ENCODE assay signal across 9 mouse cellular contexts in genomic region chr19:4497263-4497973, GRCm38 (mm10). TPM values are rescaled to one million over a fixed set of nuclear protein-coding genes. Genes with fewer than 3 reads are reported as not detected.
DNase-seq lines count a peak whose midpoint lies in the region; ATAC-seq and TF ChIP-seq lines count a peak whose summit lies in the region.
"Had no signal": no experiment of that assay in that cellular context is flagged by ENCODE, and none has a peak within 500 bp of the region (broad histone marks: within the 10 kb centered on the region; RNA-seq: fewer than 3 reads in every experiment).

No protein-coding gene starts in this region.

- no peak overlapping the region for H3K27ac ChIP-seq in CH12.LX (ENCODE audit: insufficient read depth, low read depth)
- H3K27ac ChIP-seq in heart, embryonic 15.5 days: no peak overlapping the region
- H3K27ac ChIP-seq in liver, postnatal 0 days (ENCODE audit: low read depth): peak overlapping the region; percentile 74
- no peak overlapping the region for H3K27ac ChIP-seq in neural tube, embryonic 14.5 days (ENCODE audit: low read depth, low read length)
- H3K27ac ChIP-seq in thymus, adult 2 months (ENCODE audit: control insufficient read depth, insufficient read depth, low read length): no peak overlapping the region

- TF ChIP-seq EP300 in CH12.LX (IDR thresholded peaks at IDR 0.05; ENCODE audit: low read length): no peak
- no peak; the same call in 1 of the 2 replicates for TF ChIP-seq EP300 in liver, postnatal 0 days (IDR thresholded peaks at IDR 0.05; ENCODE audit: low read depth)

- H3K4me1 ChIP-seq in CH12.LX (ENCODE audit: control insufficient read depth in 1 of 2, insufficient read depth in 2 of 2): peaks cover 0 to 15% of the 10 kb centered on the region in 2 experiments; a peak in 2 of 4 replicates
- peaks cover 5% of the 10 kb centered on the region for H3K4me1 ChIP-seq in heart, embryonic 15.5 days (replicated peaks)
- H3K4me1 ChIP-seq in liver, postnatal 0 days (ENCODE audit: insufficient read depth): 0 out of 2 replicates have a peak, but pooled peaks cover 9% of the 10 kb centered on the region
- 0 out of 2 replicates have a peak, but pooled peaks cover 3% of the 10 kb centered on the region for H3K4me1 ChIP-seq in neural tube, embryonic 14.5 days (ENCODE audit: control insufficient read depth, insufficient read depth, low read length)
- no peaks in the 10 kb centered on the region for H3K4me1 ChIP-seq in thymus, adult 2 months (replicated peaks; ENCODE audit: control insufficient read depth, insufficient read depth, low read length)

- H3K4me2 ChIP-seq in CH12.LX (ENCODE audit: insufficient read depth, low read depth, poor library complexity, severe bottlenecking): no peak overlapping the region
- H3K4me2 ChIP-seq in heart, embryonic 15.5 days: 0 out of 2 replicates have a peak overlapping the region, but pooled peaks have one; percentile 32
- peak overlapping the region; percentile 0; the same call in 1 of the 2 replicates for H3K4me2 ChIP-seq in liver, postnatal 0 days (ENCODE audit: low read depth, low read length)
- no peak overlapping the region for H3K4me2 ChIP-seq in neural tube, embryonic 14.5 days (ENCODE audit: low read depth, low read length)

- in situ Hi-C loops in CH12.LX (cut with MboI; ENCODE audit: low pct_ligation_motif_present, low pct_unique_long_range_greater_than_20kb, low sequenced_read_pairs): loop anchor here (5.0 to 25.0 kb wide), 4 partner anchors 127 to 490 kb away; partner anchors contain the start of genes Ctsf, Npas4 and Rce1

- no peak overlapping the region for H3K9ac ChIP-seq in CH12.LX (ENCODE audit: insufficient read depth, low read depth)
- no peak overlapping the region for H3K9ac ChIP-seq in heart, embryonic 15.5 days
- no peak overlapping the region for H3K9ac ChIP-seq in liver, postnatal 0 days (replicated peaks)
- no peak overlapping the region for H3K9ac ChIP-seq in neural tube, embryonic 14.5 days (replicated peaks; ENCODE audit: low read depth, low read length)

- TF ChIP-seq RAD21 in CH12.LX (IDR thresholded peaks at IDR 0.05; ENCODE audit: low read depth, low read length): peak; percentile 96

- 3% methylated on average over 4 of the region's 4 CpGs for WGBS in heart, embryonic 15.5 days
- 8% methylated on average over 4 of the region's 4 CpGs for WGBS in liver, postnatal 0 days (ENCODE audit: insufficient replicate concordance)
- 7% methylated on average over 4 of the region's 4 CpGs for WGBS in neural tube, embryonic 14.5 days
- 11% methylated on average over 4 of the region's 4 CpGs for WGBS in thymus, adult 2 months

- H3K79me2 ChIP-seq in CH12.LX (replicated peaks; ENCODE audit: control insufficient read depth, extremely low read depth, insufficient read depth, poor library complexity, severe bottlenecking): no peaks in the 10 kb centered on the region

- no peak overlapping the region for H3K4me3 ChIP-seq in CH12.LX (replicated peaks in 1 of 3; ENCODE audit: low read depth in 2 of 3, low read length in 2 of 3, poor library complexity in 1 of 3)
- no peak overlapping the region for H3K4me3 ChIP-seq in heart, embryonic 15.5 days
- no peak overlapping the region for H3K4me3 ChIP-seq in liver, postnatal 0 days (ENCODE audit: low read depth, low read length)
- no peak overlapping the region for H3K4me3 ChIP-seq in neural tube, embryonic 14.5 days (ENCODE audit: low read depth, low read length)
- H3K4me3 ChIP-seq in thymus, adult 2 months (ENCODE audit: control insufficient read depth, insufficient read depth, low read length): no peak overlapping the region

- peak; percentile 58 to 95 for TF ChIP-seq CTCF in CH12.LX (conservative IDR thresholded peaks at IDR 0.05 in 1 of 2, IDR thresholded peaks at IDR 0.05 in 1 of 2; ENCODE audit: low read depth in 2 of 2, low read length in 2 of 2)
- TF ChIP-seq CTCF in liver, postnatal 0 days (IDR thresholded peaks at IDR 0.05; ENCODE audit: low read depth): peak; percentile 97
- peak; percentile 71; the same call in 1 of the 2 replicates for TF ChIP-seq CTCF in thymus, adult 2 months (IDR thresholded peaks at IDR 0.05; ENCODE audit: borderline replicate concordance, control insufficient read depth, extremely low read depth, insufficient read depth, low read length, poor library complexity)

- peak; percentile 63 for ATAC-seq in erythroblast, adult 5-6 weeks (replicated peaks; ENCODE audit: low FRiP score, poor library complexity, severe bottlenecking)
- peak; percentile 33 for ATAC-seq in heart, embryonic 15.5 days (replicated peaks; ENCODE audit: insufficient number of reproducible peaks, insufficient read depth, low FRiP score, low read depth)
- peak; percentile 86 for ATAC-seq in liver, postnatal 0 days
- peak; percentile 31; the same call in 1 of the 2 replicates for ATAC-seq in neural tube, embryonic 14.5 days (ENCODE audit: low read depth)

- peaks cover 2% of the 10 kb centered on the region for H3K27me3 ChIP-seq in CH12.LX (replicated peaks)
- no peaks in the 10 kb centered on the region for H3K27me3 ChIP-seq in heart, embryonic 15.5 days
- H3K27me3 ChIP-seq in liver, postnatal 0 days (ENCODE audit: insufficient read depth, low read length): no peaks in the 10 kb centered on the region
- H3K27me3 ChIP-seq in neural tube, embryonic 14.5 days (ENCODE audit: control insufficient read depth, insufficient read depth, low read length): no peaks in the 10 kb centered on the region
- no peaks in the 10 kb centered on the region for H3K27me3 ChIP-seq in thymus, adult 2 months (ENCODE audit: control insufficient read depth, insufficient read depth, low read length)

- DNase-seq in CH12.LX (ENCODE audit: extremely low read depth): peak; percentile 82
- DNase-seq in brain, adult 2 months (ENCODE audit: low read depth, low spot score): peak; percentile 87
- DNase-seq in kidney, postnatal 14 days: peak; percentile 79
- peak; percentile 86 for DNase-seq in liver, postnatal 0 days
- peak; percentile 59 for DNase-seq in thymus, adult 2 months

- H3K36me3 ChIP-seq in CH12.LX (replicated peaks in 1 of 2; ENCODE audit: control insufficient read depth in 1 of 2, insufficient read depth in 1 of 2, low read length in 1 of 2): no peaks in the 10 kb centered on the region
- H3K36me3 ChIP-seq in heart, embryonic 15.5 days: no peaks in the 10 kb centered on the region
- no peaks in the 10 kb centered on the region for H3K36me3 ChIP-seq in liver, postnatal 0 days (replicated peaks; ENCODE audit: insufficient read depth, low read length)
- no peaks in the 10 kb centered on the region for H3K36me3 ChIP-seq in neural tube, embryonic 14.5 days (ENCODE audit: control insufficient read depth, insufficient read depth, low read length)
- no peaks in the 10 kb centered on the region for H3K36me3 ChIP-seq in thymus, adult 2 months (ENCODE audit: control insufficient read depth, insufficient read depth, low read length)

- dilution Hi-C loops in CH12.LX (cut with MboI; ENCODE audit: extremely low pct_ligation_motif_present, extremely low pct_unique_long_range_greater_than_20kb, low sequenced_read_pairs): no loop called here

- no peaks in the 10 kb centered on the region for H3K9me3 ChIP-seq in CH12.LX (replicated peaks; ENCODE audit: low read length)
- H3K9me3 ChIP-seq in heart, embryonic 15.5 days (replicated peaks): no peaks in the 10 kb centered on the region
- no peaks in the 10 kb centered on the region for H3K9me3 ChIP-seq in liver, postnatal 0 days (ENCODE audit: low read length)
- no peaks in the 10 kb centered on the region for H3K9me3 ChIP-seq in neural tube, embryonic 14.5 days (ENCODE audit: control insufficient read depth, low read length)

- TF ChIP-seq POLR2A in CH12.LX (IDR thresholded peaks at IDR 0.05; ENCODE audit: low read depth, low read length): no peak
- TF ChIP-seq POLR2A in thymus, adult 2 months (IDR thresholded peaks at IDR 0.05; ENCODE audit: control insufficient read depth, extremely low read depth, insufficient read depth, low read length, poor library complexity): no peak

RNA-seq across cellular contexts. Expression of gene 2010003K11Rik, which starts 1.0 kb away (rescaled TPM):
- total RNA-seq in CH12.LX (2012; rRNA removed) (not detected in 2 replicates), CH12.LX (2014; rRNA removed) (not detected in 2 replicates)
- not detected in 2 replicates for polyA plus RNA-seq in CH12.LX (2012; ENCODE audit: insufficient read length, low read depth)
- total RNA-seq in erythroblast, adult 5-6 weeks (2015; ENCODE audit: low replicate concordance): not detected in 2 replicates
- total RNA-seq in erythroblast, adult 5-6 weeks (2017; ENCODE audit: low replicate concordance): 0.94 TPM in 1 of 2 replicates, not detected in the other
- not detected in 2 replicates for polyA plus RNA-seq in heart, embryonic 15.5 days (2015; fragmentation: Nextera tagmentation; extraction: Ambion mirVana)
- polyA plus RNA-seq in liver, postnatal 0 days (2015; fragmentation: Nextera tagmentation; extraction: Ambion mirVana): 5.8 and 7.6 TPM in 2 replicates
- not detected in 2 replicates for polyA plus RNA-seq in neural tube, embryonic 14.5 days (2014; fragmentation: Nextera tagmentation; extraction: Ambion mirVana)
- 0.90 and 1.2 TPM in 2 replicates for polyA plus RNA-seq in thymus, adult 2 months (2012; rRNA removed)
- total RNA-seq: left cerebral cortex, adult 8-10 months had no signal

RNA-seq across cellular contexts. Expression of gene Pcx, which starts 12.9 kb away (rescaled TPM):
- 9.2 and 10.7 TPM in 2 replicates for total RNA-seq in CH12.LX (2012; rRNA removed)
- 7.3 and 7.7 TPM in 2 replicates for total RNA-seq in CH12.LX (2014; rRNA removed)
- 13.6 and 14.2 TPM in 2 replicates for polyA plus RNA-seq in CH12.LX (2012; ENCODE audit: insufficient read length, low read depth)
- total RNA-seq in erythroblast, adult 5-6 weeks (2015; ENCODE audit: low replicate concordance): 15.0 and 32.6 TPM in 2 replicates
- total RNA-seq in erythroblast, adult 5-6 weeks (2017; ENCODE audit: low replicate concordance): 31.5 and 31.9 TPM in 2 replicates
- polyA plus RNA-seq in heart, embryonic 15.5 days (2015; fragmentation: Nextera tagmentation; extraction: Ambion mirVana): 10.5 and 16.8 TPM in 2 replicates
- polyA plus RNA-seq in liver, postnatal 0 days (2015; fragmentation: Nextera tagmentation; extraction: Ambion mirVana): 220 and 283 TPM in 2 replicates
- polyA plus RNA-seq in neural tube, embryonic 14.5 days (2014; fragmentation: Nextera tagmentation; extraction: Ambion mirVana): 22.5 and 23.8 TPM in 2 replicates
- polyA plus RNA-seq in thymus, adult 2 months (2012; rRNA removed): 41.9 and 52.9 TPM in 2 replicates

RNA-seq across cellular contexts. Expression of gene Syt12, which starts 20.2 kb away (rescaled TPM):
- total RNA-seq in CH12.LX (2012; rRNA removed) (0.04 and 0.17 TPM in 2 replicates), CH12.LX (2014; rRNA removed) (not detected in 2 replicates)
- polyA plus RNA-seq in CH12.LX (2012; ENCODE audit: insufficient read length, low read depth): 0.16 and 0.50 TPM in 2 replicates
- total RNA-seq in erythroblast, adult 5-6 weeks (2015; ENCODE audit: low replicate concordance): not detected in 2 replicates
- not detected in 2 replicates for total RNA-seq in erythroblast, adult 5-6 weeks (2017; ENCODE audit: low replicate concordance)
- polyA plus RNA-seq in heart, embryonic 15.5 days (2015; fragmentation: Nextera tagmentation; extraction: Ambion mirVana): 0.68 and 0.98 TPM in 2 replicates
- polyA plus RNA-seq in liver, postnatal 0 days (2015; fragmentation: Nextera tagmentation; extraction: Ambion mirVana): 0.15 and 0.19 TPM in 2 replicates
- polyA plus RNA-seq in neural tube, embryonic 14.5 days (2014; fragmentation: Nextera tagmentation; extraction: Ambion mirVana): 4.4 and 4.8 TPM in 2 replicates
- 1.6 and 2.0 TPM in 2 replicates for polyA plus RNA-seq in thymus, adult 2 months (2012; rRNA removed)

RNA-seq across cellular contexts. Expression of gene Rhod, which starts 58.2 kb away (rescaled TPM):
- total RNA-seq in CH12.LX (2012; rRNA removed): 14.9 and 19.3 TPM in 2 replicates
- total RNA-seq in CH12.LX (2014; rRNA removed): 16.6 and 20.1 TPM in 2 replicates
- 14.4 and 15.3 TPM in 2 replicates for polyA plus RNA-seq in CH12.LX (2012; ENCODE audit: insufficient read length, low read depth)
- not detected in 2 replicates for total RNA-seq in erythroblast, adult 5-6 weeks (2015; ENCODE audit: low replicate concordance)
- total RNA-seq in erythroblast, adult 5-6 weeks (2017; ENCODE audit: low replicate concordance): not detected in 2 replicates
- 22.6 and 28.1 TPM in 2 replicates for polyA plus RNA-seq in heart, embryonic 15.5 days (2015; fragmentation: Nextera tagmentation; extraction: Ambion mirVana)
- polyA plus RNA-seq in liver, postnatal 0 days (2015; fragmentation: Nextera tagmentation; extraction: Ambion mirVana): 14.8 and 19.0 TPM in 2 replicates
- 2.6 and 6.1 TPM in 2 replicates for polyA plus RNA-seq in neural tube, embryonic 14.5 days (2014; fragmentation: Nextera tagmentation; extraction: Ambion mirVana)
- 2.6 and 2.9 TPM in 2 replicates for polyA plus RNA-seq in thymus, adult 2 months (2012; rRNA removed)

Comparison
In these comparisons a context has a peak if more than half of its experiments do, and no peak if none do; other contexts are left out.
1. H3K4me2 ChIP-seq: peak in heart, embryonic 15.5 days (single experiment) and liver, postnatal 0 days (single experiment); none in CH12.LX (single experiment) and neural tube, embryonic 14.5 days (single experiment).
2. ATAC-seq: peak in every context shown above with its lines; median percentile 86 in liver, postnatal 0 days; 63 in erythroblast, adult 5-6 weeks; 33 in heart, embryonic 15.5 days; 31 in neural tube, embryonic 14.5 days.
3. Peak in every context shown above with its lines, with median percentiles within 50 percentile points of each other: DNase-seq and CTCF ChIP-seq.